Mouse (Mus musculus): ENCODE measurements around the gene Tox2. TPM values are rescaled to one million over a fixed set of nuclear protein-coding genes. Genes with fewer than 3 reads are reported as not detected.

The Tox2 gene
- total RNA-seq, 2 experiments from 2014 or later, result 19.1 to 21.1 TPM

DNA sequence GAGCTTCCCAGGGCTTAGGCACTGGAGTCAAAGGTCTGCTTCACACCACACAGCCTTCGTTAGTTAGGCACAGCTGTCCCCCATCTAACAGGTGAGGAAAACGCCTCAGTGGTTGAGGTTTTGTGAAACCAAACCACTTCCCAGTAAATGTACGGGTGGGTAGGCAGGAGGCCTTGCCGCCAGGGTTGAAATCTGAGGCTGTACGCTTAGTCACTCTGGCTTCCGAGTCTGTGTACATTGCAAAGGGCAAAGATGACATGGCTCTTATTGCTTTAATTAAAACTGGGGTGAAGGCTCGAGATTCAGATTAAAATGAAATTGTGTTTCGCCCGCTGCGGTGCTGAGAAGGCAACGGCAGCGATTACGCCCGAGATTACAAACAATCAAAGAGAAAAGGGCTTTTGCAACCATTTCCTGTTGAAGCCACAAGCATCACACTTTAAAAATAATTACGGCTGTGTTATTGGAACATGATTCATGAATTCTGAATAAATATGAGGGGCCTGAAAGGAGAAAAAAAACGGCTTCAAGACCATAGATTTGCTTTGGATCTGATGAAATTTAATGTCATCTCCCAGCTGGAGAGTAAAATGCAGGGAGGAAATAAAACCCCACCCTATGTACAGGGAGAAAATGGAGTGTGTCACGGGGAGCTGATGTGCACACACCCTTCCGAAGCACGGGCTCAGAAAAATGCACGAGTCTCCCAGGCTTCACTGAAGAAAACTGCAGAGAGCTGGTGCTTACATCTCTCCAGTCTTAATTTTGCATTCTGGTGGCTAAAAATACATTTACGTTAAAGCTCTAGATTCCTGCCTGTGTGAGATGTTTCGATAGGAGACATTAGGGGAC lies 50.5 kb downstream of the Tox2 start:
- DNase-seq (ENCODE audit: low spot score in 2 of 2), result no peak

DNA sequence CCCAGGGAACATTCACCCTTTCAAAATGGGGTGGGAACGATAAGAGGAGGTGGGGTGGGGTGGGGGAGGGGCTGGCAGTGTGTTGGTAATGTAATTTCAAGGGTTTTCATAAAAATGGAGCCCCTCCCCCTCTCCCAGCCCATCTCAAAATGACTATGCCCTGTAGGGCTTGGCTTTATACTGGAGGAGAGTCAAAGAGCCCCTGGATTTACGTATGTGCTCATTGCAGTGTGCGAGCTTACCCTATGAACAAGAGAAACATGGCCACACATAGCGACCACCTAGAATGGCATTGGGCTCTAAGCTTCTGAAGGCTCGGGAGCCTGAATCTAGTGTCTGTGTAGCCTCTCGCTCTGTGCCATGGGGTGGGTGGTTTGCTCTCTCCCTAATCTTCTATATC lies 51.3 kb downstream of the Tox2 start:
- no peak for DNase-seq (ENCODE audit: low spot score in 2 of 2)

DNA sequence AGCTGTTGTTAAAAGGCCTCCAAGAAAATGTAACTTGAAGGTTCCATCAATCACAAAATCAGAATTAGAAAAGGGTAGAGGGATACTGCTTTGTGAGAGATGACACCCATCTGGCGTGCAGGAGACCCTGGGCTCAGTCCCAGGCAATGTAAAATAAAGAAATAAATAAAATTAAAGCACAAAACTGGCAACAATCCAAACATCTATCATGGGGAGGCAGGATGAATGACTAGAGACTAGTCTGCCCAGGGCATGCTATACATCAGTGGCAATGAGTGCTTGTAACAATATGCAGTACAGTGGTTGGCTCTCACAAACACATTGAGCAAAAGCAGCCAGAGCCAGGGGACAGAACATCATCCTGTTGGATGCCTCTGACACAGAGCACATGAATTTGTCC lies 53.8 kb downstream of the Tox2 start:
- DNase-seq (ENCODE audit: low spot score in 2 of 2), result no peak

DNA sequence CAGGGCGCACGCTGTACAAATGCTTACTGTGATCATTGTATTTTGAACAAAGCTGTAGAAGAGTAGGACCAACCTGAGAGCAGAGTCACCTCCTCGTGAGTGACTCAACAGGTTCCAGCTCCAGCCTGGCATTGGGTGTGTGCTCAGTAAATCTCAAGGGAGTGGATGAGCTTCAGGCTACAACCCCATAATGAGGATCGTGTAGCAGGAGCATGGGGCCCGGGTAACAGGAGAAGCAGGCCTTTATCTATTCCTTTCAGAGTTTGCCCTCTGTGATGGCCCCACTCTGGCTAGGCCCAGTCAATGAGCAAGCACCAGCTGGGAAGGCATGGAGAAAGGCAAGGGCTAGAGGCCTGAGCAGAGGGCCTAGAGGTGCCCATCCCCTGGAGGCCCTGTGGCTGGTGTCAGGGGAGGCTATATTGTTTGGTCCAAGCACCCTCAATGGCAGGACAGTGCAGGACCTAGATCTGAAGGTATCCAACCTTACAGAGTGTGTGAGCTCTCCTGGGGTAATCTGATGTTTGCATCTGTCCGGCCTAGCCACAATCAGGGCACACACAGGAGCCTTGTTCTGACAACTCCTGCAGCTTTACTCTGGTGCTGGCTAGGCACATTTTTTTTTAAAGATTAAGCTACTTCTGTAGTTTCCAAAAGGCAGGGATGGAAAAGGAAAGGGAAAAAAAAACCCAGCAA lies 58.6 kb downstream of the Tox2 start:
- no peak for DNase-seq (ENCODE audit: low spot score in 2 of 2)

DNA sequence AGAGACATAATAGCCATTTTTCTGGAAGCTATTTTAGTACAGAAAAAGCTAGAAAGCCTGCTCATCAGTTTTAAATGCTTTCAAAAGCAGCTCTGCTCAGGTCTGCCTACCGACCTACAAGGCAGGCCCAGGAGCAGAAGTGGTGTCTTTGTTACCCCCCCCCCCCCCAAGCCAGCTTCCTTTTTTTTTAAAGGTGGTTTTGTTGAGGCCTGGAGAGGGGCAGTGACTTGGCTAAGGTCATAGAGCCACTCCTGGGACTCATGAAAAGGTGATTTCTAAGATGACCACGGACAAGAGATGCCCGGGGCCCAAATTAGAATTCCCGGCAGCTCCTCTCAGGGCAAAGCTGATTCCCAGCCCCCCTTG lies 59.1 kb downstream of the Tox2 start:
- DNase-seq (ENCODE audit: low spot score in 2 of 2), result no peak

DNA sequence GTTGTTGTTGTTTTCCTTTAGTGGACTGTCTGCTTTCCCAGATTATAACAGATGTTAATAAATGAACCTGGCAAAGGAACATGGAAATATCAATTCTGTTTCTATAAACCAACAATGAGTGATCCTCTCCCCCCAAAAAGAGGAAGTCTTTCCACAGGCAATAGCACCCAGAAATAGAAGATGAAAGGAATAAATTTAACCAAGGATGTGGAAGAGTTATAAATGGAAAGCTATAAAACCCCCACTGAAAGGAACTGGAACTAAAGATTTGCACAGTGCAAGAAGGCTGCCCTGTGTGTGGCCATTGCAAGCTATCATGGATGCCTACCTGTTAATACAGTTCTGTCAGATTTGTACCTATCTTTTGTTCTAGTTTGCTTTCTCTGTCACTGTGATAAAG lies 64.2 kb downstream of the Tox2 start:
- no peak for DNase-seq (ENCODE audit: low spot score in 2 of 2)

DNA sequence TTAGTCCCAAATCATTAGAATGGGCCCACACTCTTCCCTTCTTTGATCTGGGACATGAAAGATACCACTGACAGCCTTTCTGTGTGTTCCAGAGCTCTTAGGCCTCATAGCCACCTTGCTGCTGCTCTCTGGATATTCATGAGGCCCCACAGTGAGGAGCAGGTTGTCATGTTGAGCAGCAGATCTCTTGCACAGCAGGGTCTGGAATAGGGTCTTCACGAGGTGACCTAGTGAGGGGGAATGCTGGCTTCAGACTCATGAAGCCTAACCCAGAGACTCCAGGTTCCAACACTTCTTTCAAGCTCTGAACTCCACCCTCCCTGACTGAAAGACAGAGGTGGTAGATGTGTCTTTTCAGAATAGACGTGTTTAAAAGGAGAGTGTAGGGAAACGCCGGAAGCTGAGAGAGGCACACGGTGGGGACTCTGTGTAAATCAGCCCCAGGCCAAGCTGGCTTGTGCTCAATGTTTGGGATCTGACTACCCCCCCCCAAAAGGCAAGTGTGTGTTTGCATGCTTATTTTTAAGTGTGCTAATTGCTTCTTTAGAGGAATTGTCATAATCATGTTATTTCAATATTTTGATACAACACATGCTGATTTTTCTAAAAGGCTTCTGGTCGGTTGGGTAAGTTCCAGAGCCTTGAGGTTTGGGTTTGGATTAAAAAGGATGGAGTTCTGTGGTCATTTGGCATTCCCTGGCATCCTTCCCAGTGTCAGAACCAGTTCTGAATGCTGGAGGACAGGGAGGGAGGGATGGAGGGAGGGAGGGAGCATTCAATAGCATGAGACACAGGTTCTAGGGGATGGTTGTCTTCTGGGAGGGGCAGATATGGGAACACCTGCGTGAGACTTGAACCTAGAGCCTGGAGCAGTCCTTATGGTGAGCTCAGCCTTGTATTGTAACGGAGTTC lies 68.9 kb downstream of the Tox2 start:
- peak in 1 of 2 experiments; percentile 12 for DNase-seq (ENCODE audit: low spot score in 2 of 2)

DNA sequence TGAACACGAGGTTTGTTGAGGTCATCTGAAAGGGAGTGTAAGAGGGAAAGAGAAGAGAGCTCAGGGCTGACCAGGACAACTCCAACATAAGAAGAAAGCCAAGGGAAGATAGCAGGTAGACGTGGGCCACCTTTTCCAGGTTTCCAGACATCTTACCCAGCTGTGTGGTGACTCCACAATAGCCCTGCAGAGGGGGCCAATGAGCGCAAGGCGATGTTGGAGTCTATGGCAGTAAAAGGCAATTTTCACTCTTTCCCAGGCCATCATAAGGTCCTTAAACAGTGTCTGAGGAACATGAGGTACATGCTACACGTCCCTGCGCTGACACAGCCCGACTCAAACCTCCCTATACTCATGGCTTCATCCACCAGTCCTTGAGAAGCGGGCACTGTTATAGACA lies 70.9 kb downstream of the Tox2 start:
- DNase-seq (ENCODE audit: low spot score in 2 of 2), result no peak

DNA sequence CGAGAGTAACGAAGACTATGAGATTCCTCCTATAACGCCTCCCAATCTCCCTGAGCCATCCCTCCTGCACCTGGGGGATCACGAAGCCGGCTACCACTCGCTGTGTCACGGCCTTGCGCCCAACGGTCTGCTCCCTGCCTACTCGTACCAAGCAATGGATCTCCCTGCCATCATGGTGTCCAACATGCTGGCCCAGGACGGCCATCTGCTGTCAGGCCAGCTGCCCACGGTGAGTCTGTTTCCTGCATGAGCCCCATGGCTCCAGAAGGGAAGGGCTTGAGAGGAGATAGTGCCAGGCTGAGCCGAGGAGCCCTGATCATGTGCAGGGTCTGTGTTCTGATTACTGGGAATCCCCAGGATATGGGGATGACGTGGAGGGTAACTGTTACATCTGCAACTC lies 73.1 kb downstream of the Tox2 start:
- no peak for DNase-seq (ENCODE audit: low spot score in 2 of 2)

DNA sequence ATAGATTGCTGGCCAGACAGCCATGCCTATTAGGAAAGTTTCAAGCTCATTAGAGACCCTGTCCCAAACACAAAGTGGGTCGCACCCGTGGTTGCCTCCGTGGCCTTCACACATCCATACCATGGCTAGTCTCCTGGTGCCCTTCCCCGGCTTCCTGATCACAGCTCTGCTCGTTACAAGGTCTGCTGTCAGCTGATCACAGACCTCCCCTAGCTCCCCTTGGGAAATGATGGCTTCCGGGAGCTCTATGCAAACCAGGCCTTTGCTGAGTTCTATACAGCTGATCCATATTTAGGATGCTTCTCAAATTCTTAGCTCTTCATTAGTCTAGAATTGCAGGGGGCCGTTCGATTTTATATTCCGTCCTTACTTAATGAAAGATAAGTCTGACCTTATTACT lies 75.1 kb downstream of the Tox2 start:
- DNase-seq (ENCODE audit: low spot score in 2 of 2), result no peak

DNA sequence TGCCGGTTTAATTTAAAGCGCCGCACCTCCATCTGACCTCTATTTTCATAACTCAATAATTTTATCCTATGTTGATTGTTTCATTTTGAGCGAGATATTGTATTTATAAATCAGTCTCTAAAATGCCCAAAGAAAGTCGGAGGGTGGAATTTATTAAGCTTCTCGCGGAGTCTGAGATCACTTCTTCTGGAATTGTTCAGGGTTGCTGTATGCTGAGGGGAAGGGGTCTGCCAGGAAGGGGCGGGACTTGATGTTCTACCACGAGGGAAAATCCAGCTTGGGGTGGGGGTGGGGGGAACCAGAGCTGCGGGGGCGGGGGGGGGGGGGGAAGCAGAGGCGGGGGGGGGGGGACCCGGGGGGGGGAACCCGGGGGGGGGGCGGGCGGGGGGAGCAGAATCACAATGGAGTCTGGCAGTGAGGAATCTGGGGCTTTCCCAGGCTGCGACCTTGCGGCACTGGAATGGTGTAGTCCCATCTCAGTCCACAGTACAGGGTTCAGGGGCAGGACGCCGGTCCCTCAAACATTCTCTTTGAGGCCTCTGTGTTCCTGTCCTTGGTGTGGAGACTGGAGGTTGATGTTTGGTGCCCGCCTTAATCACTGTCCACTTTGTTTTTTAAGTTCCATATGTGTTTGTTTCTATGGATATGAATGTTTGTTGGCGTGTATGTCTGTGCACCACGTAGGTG lies 77.9 kb downstream of the Tox2 start:
- DNase-seq (ENCODE audit: low spot score in 2 of 2), result no peak

DNA sequence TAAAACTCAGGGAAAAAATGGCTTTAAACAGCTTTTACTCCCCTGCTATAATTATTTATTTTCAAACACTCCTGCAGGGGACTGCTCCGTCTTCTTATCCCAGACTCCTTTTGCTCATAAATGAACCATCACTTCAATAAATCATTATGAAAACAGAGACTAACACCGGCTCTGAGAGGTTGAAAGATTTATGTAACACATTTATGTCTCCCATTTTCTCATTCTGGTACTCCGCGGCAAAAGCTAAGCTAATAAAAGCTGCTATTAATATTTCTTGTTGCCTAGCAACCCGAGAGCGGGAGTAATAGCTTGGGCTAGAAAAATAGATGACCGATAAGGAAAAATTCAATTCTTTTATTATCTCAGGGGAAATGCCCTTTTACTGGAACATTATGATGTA lies 81.9 kb downstream of the Tox2 start:
- peak in 1 of 2 experiments; percentile 23 for DNase-seq (ENCODE audit: low spot score in 2 of 2)

DNA sequence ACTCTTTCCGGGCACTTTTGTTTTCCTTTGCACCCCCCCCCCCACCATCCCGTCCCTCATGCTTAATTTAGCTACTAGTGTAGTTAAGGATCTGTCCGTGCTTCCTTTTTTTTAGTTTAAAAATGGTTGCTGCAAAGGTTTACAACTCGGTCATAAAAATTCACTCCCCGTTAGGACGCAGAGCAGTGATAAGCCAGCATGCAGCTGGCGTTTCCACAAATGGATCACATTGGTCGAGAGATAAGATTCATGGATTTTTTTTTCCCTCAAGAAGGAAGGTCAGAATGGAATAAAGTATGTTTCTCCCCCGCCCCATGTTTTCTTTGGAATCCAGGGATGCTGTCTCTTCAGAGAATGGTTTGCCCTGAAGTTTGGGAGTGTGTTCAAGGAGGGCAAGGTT lies 82.4 kb downstream of the Tox2 start:
- DNase-seq (ENCODE audit: low spot score in 2 of 2), result no peak

DNA sequence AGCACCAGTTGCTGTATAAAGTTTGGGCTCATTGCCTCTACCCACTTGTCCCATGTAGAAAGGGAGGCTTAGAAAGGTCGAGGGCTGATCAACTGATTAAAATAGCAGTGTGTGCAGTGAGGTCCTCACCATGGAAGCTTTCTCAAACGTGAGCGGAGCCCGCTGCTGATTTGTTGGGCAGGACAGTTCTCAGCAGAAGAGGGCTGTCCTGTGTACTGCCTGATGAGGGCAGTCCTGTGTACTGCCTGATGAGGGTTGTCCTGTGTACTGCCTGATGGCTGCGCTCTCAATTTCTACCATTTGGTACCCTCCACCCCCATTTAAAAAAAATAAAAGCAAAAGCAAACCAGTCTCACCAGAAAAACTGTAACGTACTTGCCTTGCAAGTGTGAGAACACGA lies 82.8 kb downstream of the Tox2 start:
- no peak for DNase-seq (ENCODE audit: low spot score in 2 of 2)

DNA sequence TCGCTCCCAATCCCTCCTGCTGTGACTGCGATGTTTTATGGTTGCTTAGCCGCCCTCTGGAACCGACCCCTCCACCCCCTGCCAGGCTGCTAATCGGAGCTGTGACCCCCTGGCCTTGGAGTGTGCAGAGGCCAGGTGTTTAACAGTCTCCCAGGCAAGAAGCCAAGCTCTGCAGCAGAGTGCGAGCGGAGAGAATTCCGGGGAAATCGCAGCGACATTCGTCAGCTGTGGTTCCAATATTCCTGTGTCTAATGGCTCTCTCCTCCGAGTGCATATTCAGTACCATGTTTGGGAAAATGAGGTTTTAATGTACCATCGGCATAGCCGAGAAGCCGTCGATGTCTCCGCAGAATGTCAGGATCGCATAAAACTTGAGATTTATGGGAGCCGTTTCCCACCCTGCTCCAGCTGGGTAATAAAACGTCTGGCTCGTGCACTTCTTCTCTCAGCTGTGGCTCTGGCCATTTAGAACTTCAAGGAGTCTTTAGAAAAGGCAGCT lies 86.0 kb downstream of the Tox2 start:
- no peak for DNase-seq (ENCODE audit: low spot score in 2 of 2)

DNA sequence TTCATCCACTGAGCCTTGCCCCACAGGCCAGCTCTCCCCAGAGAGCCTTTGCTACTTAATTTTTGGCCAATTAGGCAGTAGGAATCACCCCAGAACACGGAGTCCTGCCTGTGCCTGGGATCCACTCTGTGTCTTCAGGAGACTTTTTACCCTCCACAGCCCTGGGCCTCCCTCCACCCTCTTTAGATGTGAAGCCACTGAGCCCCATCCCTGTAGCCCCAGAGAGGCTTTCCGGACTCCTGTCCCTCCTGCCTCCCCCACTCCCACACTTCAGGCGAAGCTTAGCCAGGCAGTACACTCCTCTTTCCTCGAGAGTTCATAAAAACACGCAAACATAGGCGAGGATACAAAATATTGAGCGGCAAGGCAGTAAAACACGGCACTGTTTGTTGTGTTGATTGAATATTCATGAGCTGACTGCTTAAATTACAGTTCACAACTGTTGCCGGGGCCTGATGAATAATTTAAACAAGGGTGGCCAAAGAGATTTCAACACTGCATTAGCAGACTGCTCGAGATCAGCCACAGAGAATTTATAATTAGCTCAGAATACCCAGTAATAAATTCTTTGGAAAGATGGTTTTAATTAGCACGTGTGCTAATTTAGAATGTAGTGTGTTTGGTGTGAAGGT lies 94.2 kb downstream of the Tox2 start:
- DNase-seq (ENCODE audit: low spot score in 2 of 2), result peak in 1 of 2 experiments; percentile 31

DNA sequence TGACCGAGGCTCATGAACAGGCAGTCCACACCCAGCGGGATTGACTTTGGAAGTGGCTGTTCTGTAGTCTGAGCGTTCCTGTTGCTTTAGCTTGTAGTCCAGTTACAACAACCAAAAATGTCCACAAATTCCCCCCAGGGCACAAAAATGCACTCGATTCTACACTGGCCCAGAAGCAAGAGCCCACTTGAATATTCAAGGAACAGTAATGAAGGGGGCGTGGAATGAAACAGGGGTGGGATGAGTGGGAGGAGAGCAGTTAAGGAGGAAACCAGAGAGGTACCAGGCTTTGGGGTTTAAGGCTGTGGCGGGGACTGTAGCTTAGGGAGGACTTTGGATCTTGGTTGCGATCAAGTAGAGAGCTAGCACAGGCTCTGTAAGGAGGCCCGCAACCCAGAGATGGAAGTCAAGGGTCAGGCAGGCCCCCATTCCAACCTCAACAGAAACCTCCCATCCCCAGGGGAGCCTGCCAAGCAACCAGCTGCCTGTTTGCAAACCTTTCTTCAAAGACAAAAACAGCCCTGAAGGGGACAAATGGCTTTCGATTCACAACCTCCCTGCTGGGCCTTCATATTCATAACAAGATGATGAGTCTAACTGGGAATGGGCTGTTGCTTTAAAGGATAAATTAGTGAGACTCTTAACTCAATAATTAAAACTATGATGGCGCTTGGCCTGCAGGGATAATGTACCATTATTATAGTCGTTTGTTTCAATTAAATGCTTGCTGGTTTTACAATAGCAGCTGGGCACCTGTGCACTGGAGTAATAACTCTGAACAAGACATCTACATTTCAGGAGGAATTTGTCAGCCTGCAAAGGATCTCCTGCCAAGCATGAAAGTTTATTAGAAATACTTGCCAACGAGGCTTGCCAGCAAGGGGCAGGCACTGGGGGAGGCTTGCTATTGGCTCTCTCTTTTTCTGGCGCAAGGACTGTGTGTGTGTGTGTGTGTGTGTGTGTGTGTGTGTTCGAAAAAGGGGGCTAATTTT lies 97.4 kb downstream of the Tox2 start:
- peak in 1 of 2 experiments; percentile 60 for DNase-seq (ENCODE audit: low spot score in 2 of 2)

DNA sequence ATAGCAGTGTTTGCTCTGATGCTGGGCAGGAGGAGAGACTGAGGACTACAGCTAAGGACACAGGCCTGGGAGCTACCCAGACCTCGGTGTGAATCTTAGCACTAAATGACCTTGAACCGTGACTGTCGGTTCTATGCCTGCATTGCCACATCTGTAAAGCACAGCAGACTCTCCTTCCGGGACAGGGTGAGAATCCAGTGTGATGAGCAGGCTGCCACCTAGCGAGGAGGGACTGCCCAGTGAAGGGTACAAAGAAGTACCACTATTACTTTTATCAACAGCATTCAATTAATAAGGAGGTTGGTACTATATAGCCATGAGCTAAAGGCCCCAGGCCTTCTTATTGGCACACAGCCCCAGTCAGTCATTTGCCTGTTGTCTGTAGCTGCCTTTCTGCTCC lies 98.7 kb downstream of the Tox2 start:
- no peak for DNase-seq (ENCODE audit: low spot score in 2 of 2)

DNA sequence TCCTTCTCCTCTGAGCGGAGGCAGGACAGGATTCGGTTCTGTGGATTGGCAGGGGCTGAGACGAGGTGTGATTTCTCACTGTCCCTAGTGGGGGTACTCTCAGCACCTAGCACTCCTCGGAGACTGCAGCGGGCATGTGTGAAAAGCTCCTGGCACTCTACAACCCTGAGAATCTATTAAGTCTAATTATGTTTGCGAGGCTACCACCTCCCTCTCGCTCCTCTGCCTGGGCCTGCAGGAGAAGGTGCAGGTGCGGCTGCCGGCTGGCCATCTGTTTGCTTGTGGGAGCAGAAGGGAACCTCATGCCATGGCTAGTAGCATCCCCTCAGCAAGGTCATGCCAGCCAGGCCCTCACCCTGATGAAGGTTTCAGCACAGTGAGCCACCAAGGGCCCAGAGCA lies 100.1 kb downstream of the Tox2 start:
- DNase-seq (ENCODE audit: low spot score in 2 of 2), result no peak

All from layer of hippocampus, postnatal 14 days (tissue).